Mouse (Mus musculus) forebrain, postnatal 0 days (tissue): ENCODE results near the gene Wdtc1. TPM values are rescaled to one million over a fixed set of nuclear protein-coding genes. Genes with fewer than 3 reads are reported as not detected.
A peak's percentile ranks its signal among the peaks of the same experiment; 100 is the strongest.

Source experiments
- ATAC-seq: fragments of 200-750 bp; cut with Nextera tagmentation; 2 replicates; pipeline ENCODE4 v1.8.0; 2017; ENCODE audit warnings: mild to moderate bottlenecking, moderate library complexity
- DNase-seq: peaks from one replicate; pipeline ENCODE4 v3.0.0-alpha.2; 2015
- H3K27ac ChIP-seq: fragments of 300-500 bp; sonication (generic); 2 replicates; pipeline ENCODE4 v1.5.1; 2014; ENCODE audit warnings: low read depth, mild to moderate bottlenecking, antibody characterized with exemption, low read length, moderate library complexity, mixed read lengths
- H3K27me3 ChIP-seq: fragments of 300-500 bp; sonication (generic); 2 replicates; pipeline ENCODE4 v1.6.1; 2014; ENCODE audit warnings: mild to moderate bottlenecking, low read length, mixed read lengths; ENCODE audit not compliant: insufficient read depth
- H3K36me3 ChIP-seq: fragments of 300-500 bp; sonication (generic); 2 replicates; pipeline ENCODE4 v1.6.1; 2014; ENCODE audit warnings: mild to moderate bottlenecking, moderate library complexity; ENCODE audit not compliant: insufficient read depth
- H3K4me1 ChIP-seq: fragments of 300-500 bp; sonication (generic); 2 replicates; pipeline ENCODE4 v1.6.1; 2014; ENCODE audit warnings: antibody characterized with exemption; ENCODE audit not compliant: insufficient read depth
- H3K4me2 ChIP-seq: fragments of 300-500 bp; sonication (generic); 2 replicates; pipeline ENCODE4 v1.6.1; 2014; ENCODE audit warnings: low read depth, mild to moderate bottlenecking, moderate library complexity
- H3K4me3 ChIP-seq: fragments of 300-500 bp; sonication (generic); 2 replicates; pipeline ENCODE4 v1.5.1; 2014; ENCODE audit warnings: low read depth, low read length, mixed read lengths
- H3K9ac ChIP-seq: fragments of 300-500 bp; sonication (generic); 2 replicates; pipeline ENCODE4 v1.6.1; 2014; ENCODE audit warnings: mild to moderate bottlenecking
- H3K9me3 ChIP-seq: fragments of 300-500 bp; sonication (generic); 2 replicates; pipeline ENCODE4 v1.6.1; 2016; ENCODE audit warnings: low read length
- CTCF ChIP-seq: sonication (generic); IDR thresholded peaks from 2 replicates; pipeline ENCODE4 v1.5.1; 2016; ENCODE audit warnings: antibody characterized with exemption, control low read depth, low read depth
- WGBS: fragments of 180-500 bp; shearing (Covaris S2); extraction: QIAGEN DNeasy Blood & Tissue Kit; methylation state at CpG from one replicate; pipeline ENCODE4 v1.1.7; 2014; 5-methylcytosine and 5-hydroxymethylcytosine counted together
- polyA plus RNA-seq: library from polyadenylated mRNA; unstranded; fragments of >200 nt; fragmentation: Nextera tagmentation; extraction: Ambion mirVana; gene quantifications from 2 replicates; pipeline ENCODE4 v1.2.1, GENCODE M21; 2015
- total RNA-seq: library from RNA; depleted of rRNA; stranded (reverse); fragments of >200 nt; gene quantifications from 2 replicates; pipeline ENCODE4 v1.2.3, GENCODE M21; 2014

Gene Wdtc1
- total and polyA plus RNA-seq, 2 experiments from 2014 or later: 16.3 to 43.9 TPM

- DNase-seq (peak; percentile 17), ATAC-seq (no peak)
- 67% methylated on average over 5 of the region's 5 CpGs for WGBS
- Histone ChIP-seq H3K27ac (no peak overlapping the region), H3K36me3 (peaks cover 47% of the 10 kb centered on the region), H3K4me2 (no peak overlapping the region), H3K4me3 (no peak overlapping the region), H3K9ac (no peak overlapping the region), H3K4me1 (peaks cover 8% of the 10 kb centered on the region; the same call in 1 of the 2 replicates), H3K9me3 (no peaks in the 10 kb centered on the region), H3K27me3 (no peaks in the 10 kb centered on the region)
- TF ChIP-seq CTCF: no peak
These were observed 50.6 kb downstream of the Wdtc1 start for GRCm38 (mm10) chr4:133302668-133303067.

GRCm38 (mm10) chr4:133301802-133302201 is 51.5 kb downstream of the Wdtc1 start:
- H3K27me3 ChIP-seq: no peaks in the 10 kb centered on the region
- peak; percentile 97 for TF ChIP-seq CTCF
- peak; percentile 83 for DNase-seq
- no peaks in the 10 kb centered on the region for H3K9me3 ChIP-seq
- H3K4me1 ChIP-seq: peaks cover 8% of the 10 kb centered on the region; the same call in 1 of the 2 replicates
- ATAC-seq: no peak; the same call in 1 of the 2 replicates
- H3K27ac ChIP-seq: no peak overlapping the region
- H3K4me3 ChIP-seq: no peak overlapping the region
- H3K36me3 ChIP-seq: peaks cover 50% of the 10 kb centered on the region
- no peak overlapping the region for H3K9ac ChIP-seq
- WGBS: 23% methylated on average over 4 of the region's 4 CpGs
- H3K4me2 ChIP-seq: no peak overlapping the region

GRCm38 (mm10) chr4:133300421-133300820 is 52.9 kb downstream of the Wdtc1 start:
- ATAC-seq (no peak), DNase-seq (no peak)
- H3K36me3 ChIP-seq: peaks cover 60% of the 10 kb centered on the region
- no peak overlapping the region for H3K4me3 ChIP-seq
- peaks cover 8% of the 10 kb centered on the region; the same call in 1 of the 2 replicates for H3K4me1 ChIP-seq
- H3K9ac ChIP-seq: no peak overlapping the region
- H3K27me3 ChIP-seq: no peaks in the 10 kb centered on the region
- no peak overlapping the region for H3K4me2 ChIP-seq
- no peaks in the 10 kb centered on the region for H3K9me3 ChIP-seq
- no peak for TF ChIP-seq CTCF
- WGBS: 82% methylated on average over 11 of the region's 11 CpGs
- H3K27ac ChIP-seq: peak overlapping the region; percentile 83

GRCm38 (mm10) chr4:133299701-133300100 is 53.6 kb downstream of the Wdtc1 start:
- DNase-seq (peak; percentile 88), ATAC-seq (peak; percentile 74)
- Histone ChIP-seq H3K27ac (peak overlapping the region; percentile 83), H3K4me2 (no peak overlapping the region), H3K36me3 (peaks cover 62% of the 10 kb centered on the region), H3K4me3 (no peak overlapping the region), H3K9me3 (no peaks in the 10 kb centered on the region), H3K9ac (no peak overlapping the region; the same call in 1 of the 2 replicates), H3K27me3 (no peaks in the 10 kb centered on the region), H3K4me1 (peaks cover 8% of the 10 kb centered on the region; the same call in 1 of the 2 replicates)
- TF ChIP-seq CTCF: no peak
- WGBS: 41% methylated on average over 5 of the region's 5 CpGs

- DNase-seq: peak; percentile 62
- H3K4me1 ChIP-seq: peaks cover 8% of the 10 kb centered on the region; the same call in 1 of the 2 replicates
- TF ChIP-seq CTCF: no peak
- 28% methylated on average over 12 of the region's 12 CpGs for whole genome bisulfite sequencing
- H3K9me3 ChIP-seq: no peaks in the 10 kb centered on the region
- peak; percentile 42 for ATAC-seq
- H3K4me2 ChIP-seq: no peak overlapping the region
- H3K9ac ChIP-seq: no peak overlapping the region
- H3K27ac ChIP-seq: peak overlapping the region; percentile 83
- no peak overlapping the region for H3K4me3 ChIP-seq
- no peaks in the 10 kb centered on the region for H3K27me3 ChIP-seq
- H3K36me3 ChIP-seq: peaks cover 63% of the 10 kb centered on the region
These were observed 54.5 kb downstream of the Wdtc1 start for GRCm38 (mm10) chr4:133298516-133299365.

- H3K27ac ChIP-seq: peak overlapping the region; percentile 83
- no peaks in the 10 kb centered on the region for H3K27me3 ChIP-seq
- no peaks in the 10 kb centered on the region for H3K9me3 ChIP-seq
- DNase-seq (peak; percentile 93), ATAC-seq (peak; percentile 85)
- H3K4me2 ChIP-seq: no peak overlapping the region
- peak; percentile 98 for TF ChIP-seq CTCF
- H3K9ac ChIP-seq: no peak overlapping the region
- under 1% methylated on average over 5 of the region's 5 CpGs for WGBS
- H3K4me1 ChIP-seq: peaks cover 8% of the 10 kb centered on the region; the same call in 1 of the 2 replicates
- no peak overlapping the region for H3K4me3 ChIP-seq
- peaks cover 63% of the 10 kb centered on the region for H3K36me3 ChIP-seq
These were observed 55.5 kb downstream of the Wdtc1 start for GRCm38 (mm10) chr4:133297801-133298238.

GRCm38 (mm10) chr4:133297360-133297759 is 55.9 kb downstream of the Wdtc1 start:
- peaks cover 8% of the 10 kb centered on the region; the same call in 1 of the 2 replicates for H3K4me1 ChIP-seq
- H3K4me2 ChIP-seq: no peak overlapping the region
- H3K4me3 ChIP-seq: no peak overlapping the region
- no peak for DNase-seq
- no peak overlapping the region for H3K9ac ChIP-seq
- no peak for ATAC-seq
- no peak for TF ChIP-seq CTCF
- H3K27ac ChIP-seq: no peak overlapping the region
- H3K9me3 ChIP-seq: no peaks in the 10 kb centered on the region
- no peaks in the 10 kb centered on the region for H3K27me3 ChIP-seq
- 75% methylated on average over 10 of the region's 10 CpGs for WGBS
- H3K36me3 ChIP-seq: peaks cover 62% of the 10 kb centered on the region
